Mouse (Mus musculus): ENCODE results near the gene Mapk3. TPM values are rescaled to one million over a fixed set of nuclear protein-coding genes. Genes with fewer than 3 reads are reported as not detected.

The Mapk3 gene
- polyA plus RNA-seq, 1 experiment, result 214 TPM

DNA sequence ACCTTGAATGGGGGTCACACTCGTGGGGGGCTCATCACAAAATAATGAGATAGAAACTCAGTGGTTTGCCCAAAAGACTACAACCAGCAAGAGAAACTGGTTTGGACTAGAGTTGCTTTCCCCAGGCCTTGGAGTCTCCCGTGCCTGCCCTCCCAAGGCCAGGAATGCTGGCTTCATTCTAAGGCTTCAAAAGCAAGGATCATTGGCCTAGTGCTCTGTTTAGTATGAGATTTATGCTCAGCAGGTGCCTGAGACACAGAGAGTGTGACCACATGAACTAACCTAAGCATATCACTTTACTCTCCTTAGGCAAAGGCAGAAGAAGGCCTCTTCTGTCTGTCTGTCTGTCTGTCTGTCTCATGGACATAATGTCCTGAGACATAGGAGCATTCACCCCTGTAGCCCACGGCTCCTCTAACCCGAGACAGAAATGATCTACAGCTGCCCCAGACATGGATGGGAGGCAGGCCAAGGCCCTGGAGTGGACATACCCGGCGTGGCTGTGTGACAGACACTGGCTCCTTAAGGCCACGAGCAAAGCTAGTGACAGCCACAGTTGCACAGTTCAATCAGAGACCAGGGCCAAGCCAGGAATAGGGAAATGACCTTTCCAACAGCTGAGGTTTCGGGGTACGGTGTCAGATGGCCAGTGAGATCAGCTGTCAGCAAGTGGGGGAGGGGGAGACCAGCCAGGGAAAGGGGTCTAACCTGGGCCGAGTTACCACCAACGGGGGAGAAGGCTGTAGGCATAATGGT is 42.9 kb downstream of the Mapk3 start:
- DNase-seq (ENCODE audit: low spot score), result no peak

DNA sequence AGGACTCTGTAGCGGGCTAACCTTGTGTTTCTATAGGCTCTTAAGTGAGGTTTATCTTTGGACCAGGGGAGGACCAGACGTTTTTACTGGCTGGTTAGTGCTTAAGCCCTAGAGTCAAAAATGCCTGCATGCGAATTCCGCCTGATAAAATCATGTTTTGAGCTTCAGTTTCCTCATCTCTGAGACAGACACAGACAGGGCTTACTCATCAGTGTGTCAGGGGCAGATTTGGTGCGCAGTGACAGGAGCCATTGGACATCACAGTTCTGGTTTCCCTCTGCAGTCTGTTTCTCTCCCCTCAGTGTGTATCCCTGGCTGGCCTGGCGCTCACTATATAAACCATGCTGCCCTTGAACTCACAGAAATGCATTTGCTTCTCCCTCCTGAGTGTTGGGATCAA is 43.8 kb downstream of the Mapk3 start:
- no peak for DNase-seq (ENCODE audit: low spot score)

DNA sequence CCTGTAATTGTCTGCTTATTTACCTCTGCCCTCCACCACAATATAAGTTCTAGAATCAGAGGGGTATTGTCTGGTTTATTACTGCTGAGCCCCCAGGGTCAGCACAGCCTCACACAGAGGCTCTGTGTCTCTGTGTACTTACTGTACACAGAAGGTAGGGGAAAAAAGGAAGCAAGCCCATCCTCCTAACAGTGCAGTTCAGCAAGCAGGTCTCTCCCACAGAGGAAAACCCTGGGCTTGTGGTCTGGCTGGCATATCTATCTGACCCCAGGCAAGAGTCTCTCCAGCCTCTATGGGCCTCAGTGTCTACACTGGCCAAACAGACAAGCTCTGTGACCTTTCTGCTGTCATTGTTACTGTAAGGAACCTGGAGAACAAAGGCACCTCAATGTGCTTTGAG is 44.4 kb downstream of the Mapk3 start:
- DNase-seq (ENCODE audit: low spot score), result no peak

DNA sequence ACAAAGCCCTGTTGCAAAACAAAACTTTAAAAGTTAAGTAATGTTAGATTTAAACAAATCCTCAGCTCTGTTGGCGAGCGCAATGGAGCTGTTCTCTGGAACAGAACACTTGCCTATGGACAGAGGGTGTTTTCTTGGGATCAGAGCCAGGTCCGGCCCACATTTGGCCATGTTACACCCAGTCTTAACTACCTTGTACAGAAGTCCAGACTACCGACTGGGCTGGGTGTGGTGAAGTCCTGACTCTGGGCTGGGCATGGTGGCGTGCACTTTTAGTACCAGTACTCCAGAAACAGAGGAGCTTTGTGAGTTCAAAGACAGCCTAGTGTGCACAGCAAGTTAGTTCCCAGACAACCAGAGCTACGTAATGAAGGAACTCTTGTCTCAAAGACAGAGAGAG is 47.6 kb downstream of the Mapk3 start:
- no peak for DNase-seq (ENCODE audit: low spot score)

GRCm38 (mm10) chr7:126807405-126807804 is 48.0 kb downstream of the Mapk3 start:
- DNase-seq (ENCODE audit: low spot score), result no peak

DNA sequence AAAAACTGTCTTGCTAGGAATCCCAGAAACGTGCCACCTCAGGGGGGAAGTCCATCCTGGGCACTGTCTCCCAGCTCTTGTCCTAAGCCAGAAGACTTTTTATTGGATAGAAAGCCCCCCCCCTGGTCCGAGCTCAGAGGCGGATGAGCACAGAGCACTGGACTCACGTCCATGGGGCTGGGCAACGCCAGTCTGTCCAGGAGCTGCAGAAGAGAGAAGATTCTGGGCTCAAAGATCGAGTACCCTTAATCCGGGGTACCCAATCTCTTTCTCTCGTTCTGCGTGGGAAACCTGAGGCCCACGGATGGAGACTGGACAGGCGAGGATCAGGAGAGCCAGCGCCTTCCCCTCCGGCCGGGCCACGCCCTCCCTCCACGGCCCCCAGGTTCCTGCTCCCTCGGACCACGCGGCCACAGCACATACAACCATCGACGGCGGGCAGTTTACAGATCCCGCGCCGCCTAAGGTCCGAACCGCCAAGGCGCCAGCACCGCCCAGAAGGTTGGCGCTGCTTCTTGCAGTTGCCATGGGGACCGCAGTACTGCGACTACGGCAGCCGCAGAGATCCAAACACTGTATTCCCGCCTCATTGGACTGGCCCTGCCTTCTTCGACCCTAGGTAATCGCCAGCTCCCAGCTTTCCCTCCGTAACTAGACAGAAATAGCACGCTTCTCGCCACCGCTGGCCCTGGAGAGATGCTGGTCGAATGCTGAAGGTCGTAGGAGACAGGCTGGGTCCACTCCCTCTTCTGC is 49.5 kb downstream of the Mapk3 start:
- peak; percentile 67 for DNase-seq (ENCODE audit: low spot score)

DNA sequence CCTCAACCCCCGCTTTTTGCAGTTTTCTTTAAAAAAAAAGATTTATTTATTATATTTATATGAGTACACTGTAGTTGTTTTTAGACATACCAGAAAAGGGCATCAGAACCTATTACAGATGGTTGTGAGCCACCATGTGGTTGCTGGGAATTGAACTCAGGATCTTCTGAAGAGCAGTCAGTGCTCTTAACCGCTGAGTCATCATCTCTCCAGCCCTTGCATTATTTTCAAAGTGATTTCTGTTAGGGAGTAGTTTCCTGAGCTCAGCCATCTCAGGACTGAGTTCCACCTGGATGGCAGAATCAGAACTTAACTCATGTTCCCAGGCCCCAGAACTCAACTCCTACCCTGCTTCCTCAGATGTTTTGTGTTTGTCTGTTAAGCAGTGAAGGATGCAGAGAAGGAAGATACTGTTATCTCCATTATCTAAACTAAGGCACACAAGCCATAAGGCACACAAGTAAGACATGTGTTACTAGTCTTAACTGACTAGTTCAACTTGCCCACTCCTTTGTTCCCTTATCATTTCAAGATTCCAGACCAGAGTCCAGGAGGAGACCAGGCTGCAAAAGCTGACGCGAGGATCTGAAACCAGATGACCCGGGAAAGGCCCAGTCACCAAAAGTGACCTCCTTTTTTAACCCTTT is 50.4 kb downstream of the Mapk3 start:
- DNase-seq (ENCODE audit: low spot score), result no peak

Other genes with a start within 250 kb of the Mapk3 start
- 85.5 and 109 TPM in 2 replicates for gene Eif3c, start 193.2 kb upstream of the Mapk3 start, polyA plus RNA-seq (2012; rRNA removed)
- gene Apobr, start 174.7 kb upstream of the Mapk3 start, polyA plus RNA-seq (2012; rRNA removed), result 2.1 and 3.0 TPM in 2 replicates
- gene Cln3, start 173.8 kb upstream of the Mapk3 start, polyA plus RNA-seq (2012; rRNA removed), result 48.1 and 53.3 TPM in 2 replicates
- 0.18 and 0.22 TPM in 2 replicates for gene Il27, start 164.7 kb upstream of the Mapk3 start, polyA plus RNA-seq (2012; rRNA removed)
- 67.1 and 82.3 TPM in 2 replicates for gene Nupr1, start 128.7 kb upstream of the Mapk3 start, polyA plus RNA-seq (2012; rRNA removed)
- 24.5 and 27.7 TPM in 2 replicates for gene Sgf29, start 110.3 kb upstream of the Mapk3 start, polyA plus RNA-seq (2012; rRNA removed)
- gene Sult1a1, start 83.2 kb upstream of the Mapk3 start, polyA plus RNA-seq (2012; rRNA removed), result 28.5 and 29.2 TPM in 2 replicates
- gene Bola2, start 64.2 kb upstream of the Mapk3 start, polyA plus RNA-seq (2012; rRNA removed), result 32.6 and 37.6 TPM in 2 replicates
- 19.3 and 22.5 TPM in 2 replicates for gene Slx1b, start 63.8 kb upstream of the Mapk3 start, polyA plus RNA-seq (2012; rRNA removed)
- gene Coro1a, start 51.8 kb upstream of the Mapk3 start, polyA plus RNA-seq (2012; rRNA removed), result 34.8 and 39.4 TPM in 2 replicates
- 15.7 and 28.5 TPM in 2 replicates for gene Gdpd3, start 6.7 kb downstream of the Mapk3 start, polyA plus RNA-seq (2012; rRNA removed)
- 188 and 213 TPM in 2 replicates for gene Ypel3, start 17.4 kb downstream of the Mapk3 start, polyA plus RNA-seq (2012; rRNA removed)
- gene Tbx6, start 21.9 kb downstream of the Mapk3 start, polyA plus RNA-seq (2012; rRNA removed), result 1.3 and 1.4 TPM in 2 replicates
- gene Ppp4c, start 32.9 kb downstream of the Mapk3 start, polyA plus RNA-seq (2012; rRNA removed), result 106 and 121 TPM in 2 replicates
- gene Fam57b, start 38.1 kb downstream of the Mapk3 start, polyA plus RNA-seq (2012; rRNA removed), result 2.4 and 2.9 TPM in 2 replicates
- gene 4930451I11Rik, start 72.0 kb downstream of the Mapk3 start, polyA plus RNA-seq (2012; rRNA removed), result not detected in 2 replicates
- not detected in 2 replicates for gene Doc2a, start 87.8 kb downstream of the Mapk3 start, polyA plus RNA-seq (2012; rRNA removed)
- 18.0 and 21.0 TPM in 2 replicates for gene Hirip3, start 102.4 kb downstream of the Mapk3 start, polyA plus RNA-seq (2012; rRNA removed)
- gene Ino80e, start 102.8 kb downstream of the Mapk3 start, polyA plus RNA-seq (2012; rRNA removed), result 42.3 and 46.0 TPM in 2 replicates
- gene Taok2, start 125.1 kb downstream of the Mapk3 start, polyA plus RNA-seq (2012; rRNA removed), result 55.8 and 65.4 TPM in 2 replicates
- 41.3 and 46.0 TPM in 2 replicates for gene Tmem219, start 163.3 kb downstream of the Mapk3 start, polyA plus RNA-seq (2012; rRNA removed)
- gene Kctd13, start 169.3 kb downstream of the Mapk3 start, polyA plus RNA-seq (2012; rRNA removed), result 16.3 and 16.4 TPM in 2 replicates
- not detected in 2 replicates for gene Asphd1, start 190.0 kb downstream of the Mapk3 start, polyA plus RNA-seq (2012; rRNA removed)
- gene Sez6l2, start 191.0 kb downstream of the Mapk3 start, polyA plus RNA-seq (2012; rRNA removed), result 0.65 and 0.72 TPM in 2 replicates
- 118 and 119 TPM in 2 replicates for gene Cdipt, start 216.3 kb downstream of the Mapk3 start, polyA plus RNA-seq (2012; rRNA removed)
- 2.2 and 2.7 TPM in 2 replicates for gene Cdiptos, start 216.5 kb downstream of the Mapk3 start, polyA plus RNA-seq (2012; rRNA removed)

Measured in urinary bladder, adult 2 months (tissue).